Mouse (Mus musculus) ES-CJ7 (cell line): ENCODE measurements around the gene Atp1b2.
A peak's percentile ranks its signal among the peaks of the same experiment; 100 is the strongest.

Experiments used
- DNase-seq: peaks from one replicate; pipeline ENCODE4 v3.0.0; 2011; ENCODE audit warnings: low read depth, low spot score

Atp1b2 gene

GRCm38 (mm10) chr11:69580572-69581146, 25.1 kb downstream of the Atp1b2 start:
- DNase-seq = no peak

- peak; percentile 98 for DNase-seq
Measured at GRCm38 (mm10) chr11:69580091-69580514, 25.6 kb downstream of the Atp1b2 start, which contains the start of the genes Wrap53 and Trp53. Gene Wrap53 (minus strand): TSS chr11:69580255. Gene Trp53 (plus strand): TSS chr11:69580359.

- DNase-seq = peak; percentile 99
Measured at GRCm38 (mm10) chr11:69579128-69580017, 26.4 kb downstream of the Atp1b2 start.

GRCm38 (mm10) chr11:69578301-69578700, 27.4 kb downstream of the Atp1b2 start:
- DNase-seq = no peak

- no peak for DNase-seq
Measured at GRCm38 (mm10) chr11:69576307-69576706, 29.4 kb downstream of the Atp1b2 start.

- DNase-seq = peak; percentile 79
Measured at GRCm38 (mm10) chr11:69575220-69575619, 30.5 kb downstream of the Atp1b2 start.

- no peak for DNase-seq
Measured at GRCm38 (mm10) chr11:69565131-69565530, 40.6 kb downstream of the Atp1b2 start.

- DNase-seq = peak; percentile 94
Measured at GRCm38 (mm10) chr11:69564391-69564790, 41.4 kb downstream of the Atp1b2 start.

- no peak for DNase-seq
Measured at GRCm38 (mm10) chr11:69563373-69563772, 42.4 kb downstream of the Atp1b2 start.

GRCm38 (mm10) chr11:69560896-69561854, 44.6 kb downstream of the Atp1b2 start:
- DNase-seq = peak; percentile 82

- peak; percentile 52 for DNase-seq
Measured at GRCm38 (mm10) chr11:69559851-69560765, 45.6 kb downstream of the Atp1b2 start, which contains the start of gene Efnb3. Gene Efnb3 (minus strand): TSS chr11:69560205.

- DNase-seq = no peak
Measured at GRCm38 (mm10) chr11:69559183-69559582, 46.6 kb downstream of the Atp1b2 start.

- DNase-seq = no peak
Measured at GRCm38 (mm10) chr11:69558756-69559155, 47.0 kb downstream of the Atp1b2 start.

GRCm38 (mm10) chr11:69557381-69557958, 48.3 kb downstream of the Atp1b2 start:
- DNase-seq = peak; percentile 83

- DNase-seq = no peak
Measured at GRCm38 (mm10) chr11:69554539-69555140, 51.1 kb downstream of the Atp1b2 start.

GRCm38 (mm10) chr11:69553341-69553721, 52.4 kb downstream of the Atp1b2 start:
- DNase-seq = no peak

- peak; percentile 66 for DNase-seq
Measured at GRCm38 (mm10) chr11:69552622-69553340, 53.0 kb downstream of the Atp1b2 start.

- peak; percentile 65 for DNase-seq
Measured at GRCm38 (mm10) chr11:69551310-69551709, 54.4 kb downstream of the Atp1b2 start.
